ENCODE assay signal across 8 mouse cellular contexts in the genomic region with DNA sequence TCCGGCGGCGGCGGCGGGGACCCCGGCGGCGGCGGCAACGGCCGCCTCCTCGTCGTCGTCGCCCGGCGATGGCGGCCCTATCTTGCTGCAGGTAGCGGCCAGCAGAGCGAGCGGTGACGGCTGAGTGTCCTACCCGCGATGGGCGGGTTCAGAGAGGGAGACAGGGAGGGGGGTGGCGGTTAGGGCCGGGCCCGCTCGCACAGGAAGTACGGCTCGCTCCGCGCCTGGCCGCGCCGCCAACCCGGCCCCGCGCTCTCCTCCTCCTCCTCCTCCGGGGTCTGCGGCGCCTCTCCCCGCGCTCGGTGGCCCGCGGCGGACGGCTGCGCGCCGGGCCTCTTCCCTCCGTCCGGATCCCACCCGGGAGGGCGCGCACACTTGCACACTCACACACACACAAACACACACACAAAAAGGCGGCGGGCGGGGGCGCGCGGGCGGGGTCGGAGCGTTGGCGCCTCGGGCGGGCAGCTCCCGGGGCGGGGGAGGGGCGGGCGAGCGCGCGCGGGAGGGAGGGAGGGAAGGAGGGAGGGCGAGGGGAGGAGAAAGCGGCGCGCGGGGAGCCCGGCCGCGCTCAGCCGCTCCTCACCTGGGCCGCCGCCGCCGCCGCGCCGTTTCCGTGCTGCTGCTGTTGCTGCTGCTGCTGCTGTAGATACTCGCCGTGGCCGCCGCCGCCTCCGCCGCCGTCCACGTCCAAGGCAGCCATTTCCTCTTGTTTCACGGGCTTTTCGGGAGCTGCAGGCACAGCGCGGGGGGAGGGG. TPM values are rescaled to one million over a fixed set of nuclear protein-coding genes. Genes with fewer than 3 reads are reported as not detected.
DNase-seq lines count a peak whose midpoint lies in the region; ATAC-seq and TF ChIP-seq lines count a peak whose summit lies in the region.

No protein-coding gene starts in this region.

- DNase-seq in G1E (ENCODE audit: low spot score), result peak; percentile 77
- peak; percentile 92 for DNase-seq in cerebellum, adult 11-12 months
- peak; percentile 83 to 93 for DNase-seq in heart, postnatal 36 days
- peak; percentile 76 to 78 for DNase-seq in layer of hippocampus, adult 8-10 months (ENCODE audit: low spot score in 2 of 2)
- peak; percentile 88 for DNase-seq in lung, embryonic 14.5 days
- peak; percentile 81 to 83 for DNase-seq in thymus, adult 18-20 months

- TF ChIP-seq CTCF in G1E (IDR thresholded peaks at IDR 0.05; ENCODE audit: low read depth, low read length), result no peak
- TF ChIP-seq CTCF in lung, embryonic 14.5 days (IDR thresholded peaks at IDR 0.05; ENCODE audit: low read depth), result no peak
- TF ChIP-seq CTCF in olfactory bulb, adult 2 months (IDR thresholded peaks at IDR 0.05; ENCODE audit: insufficient read depth, low read depth, low read length), result no peak

- no peaks in the 10 kb centered on the region for H3K9me3 ChIP-seq in G1E (replicated peaks)
- H3K9me3 ChIP-seq in forebrain, embryonic 16.5 days (ENCODE audit: control insufficient read depth, low read length), result no peaks in the 10 kb centered on the region
- no peaks in the 10 kb centered on the region for H3K9me3 ChIP-seq in lung, embryonic 14.5 days (ENCODE audit: low read depth, low read length)

- H3K4me3 ChIP-seq in G1E (ENCODE audit: low read depth, low read length), result peak overlapping the region; percentile 94
- peak overlapping the region; percentile 99 for H3K4me3 ChIP-seq in forebrain, embryonic 16.5 days (replicated peaks; ENCODE audit: low read length)
- peak overlapping the region; percentile 87 for H3K4me3 ChIP-seq in lung, embryonic 14.5 days (ENCODE audit: low read depth, low read length)
- peak overlapping the region; percentile 100 for H3K4me3 ChIP-seq in olfactory bulb, adult 2 months (ENCODE audit: insufficient read depth, low read depth, low read length)

- WGBS in forebrain, embryonic 16.5 days, result under 1% methylated on average over 62 of the region's 107 CpGs
- WGBS in lung, embryonic 14.5 days, result 0% methylated on average over 22 of the region's 107 CpGs
- WGBS in olfactory bulb, adult 2 months, result under 1% methylated on average over 72 of the region's 107 CpGs

- peak; percentile 47; the same call in 1 of the 2 replicates for ATAC-seq in G1E (ENCODE audit: extremely low read depth, insufficient number of reproducible peaks, low FRiP score, poor library complexity, severe bottlenecking)
- ATAC-seq in forebrain, embryonic 16.5 days, result peak; percentile 69
- peak; percentile 86 for ATAC-seq in lung, embryonic 14.5 days (ENCODE audit: insufficient read depth)

- H3K27ac ChIP-seq in forebrain, embryonic 16.5 days (ENCODE audit: low read length), result peak overlapping the region; percentile 100
- H3K27ac ChIP-seq in lung, embryonic 14.5 days (ENCODE audit: low read depth), result peak overlapping the region; percentile 100
- H3K27ac ChIP-seq in olfactory bulb, adult 2 months (ENCODE audit: insufficient read depth, low read depth, low read length), result peak overlapping the region; percentile 98

- H3K4me2 ChIP-seq in forebrain, embryonic 16.5 days (ENCODE audit: low read length), result peak overlapping the region; percentile 61
- H3K4me2 ChIP-seq in lung, embryonic 14.5 days, result peak overlapping the region; percentile 89

- intact Hi-C loops in heart, postnatal 36 days (cut with DNase I), result loop anchor here (1.0 to 10.0 kb wide), 5 partner anchors 24 to 464 kb away; no protein-coding TSS in a partner anchor

- no peaks in the 10 kb centered on the region for H3K27me3 ChIP-seq in G1E (ENCODE audit: insufficient read depth, low read length)
- H3K27me3 ChIP-seq in forebrain, embryonic 16.5 days (replicated peaks; ENCODE audit: control insufficient read depth, insufficient read depth, low read length), result no peaks in the 10 kb centered on the region
- no peaks in the 10 kb centered on the region for H3K27me3 ChIP-seq in lung, embryonic 14.5 days (ENCODE audit: insufficient read depth, low read length)

- H3K9ac ChIP-seq in forebrain, embryonic 16.5 days (replicated peaks; ENCODE audit: low read depth, low read length), result peak overlapping the region; percentile 100
- peak overlapping the region; percentile 95 for H3K9ac ChIP-seq in lung, embryonic 14.5 days

- peaks cover 8% of the 10 kb centered on the region for H3K36me3 ChIP-seq in G1E (replicated peaks)
- H3K36me3 ChIP-seq in forebrain, embryonic 16.5 days (ENCODE audit: control insufficient read depth, insufficient read depth), result no peaks in the 10 kb centered on the region
- 0 out of 2 replicates have a peak, but pooled peaks cover 10% of the 10 kb centered on the region for H3K36me3 ChIP-seq in lung, embryonic 14.5 days (ENCODE audit: insufficient read depth)

- TF ChIP-seq POLR2A in olfactory bulb, adult 2 months (IDR thresholded peaks at IDR 0.05; ENCODE audit: insufficient read depth, low read depth, low read length), result no peak

- peaks cover 28% of the 10 kb centered on the region for H3K4me1 ChIP-seq in G1E (ENCODE audit: insufficient read depth, low read depth, low read length)
- H3K4me1 ChIP-seq in forebrain, embryonic 16.5 days (replicated peaks; ENCODE audit: control insufficient read depth, insufficient read depth, low read length), result peaks cover 24% of the 10 kb centered on the region
- 0 out of 2 replicates have a peak, but pooled peaks cover 6% of the 10 kb centered on the region for H3K4me1 ChIP-seq in lung, embryonic 14.5 days (ENCODE audit: insufficient read depth)
- H3K4me1 ChIP-seq in olfactory bulb, adult 2 months (ENCODE audit: control insufficient read depth, insufficient read depth, low read length), result no peaks in the 10 kb centered on the region

RNA-seq across cellular contexts. Expression of a gene that starts 1.2 kb away (rescaled TPM):
- total RNA-seq in G1E (2014; fragmentation: Nextera tagmentation), result 130 and 136 TPM in 2 replicates
- 129 and 143 TPM in 2 replicates for total RNA-seq in G1E (2017)
- polyA plus RNA-seq in G1E (2012), result 10.9 and 13.4 TPM in 2 replicates
- 51.6 and 59.7 TPM in 2 replicates for polyA plus RNA-seq in forebrain, embryonic 16.5 days (2015; fragmentation: Nextera tagmentation; extraction: Ambion mirVana)
- total RNA-seq in heart, postnatal 36 days (2021), result 10 to 100 TPM; 34.9 to 37.6 TPM
- total RNA-seq in layer of hippocampus, adult 8-10 months (2022), result 10 to 100 TPM; 58.5 to 74.7 (median 68.0) TPM
- polyA plus RNA-seq in lung, embryonic 14.5 days (2014; fragmentation: Nextera tagmentation; extraction: Ambion mirVana), result 66.8 and 72.3 TPM in 2 replicates
- polyA plus RNA-seq in olfactory bulb, adult 2 months (2012; ENCODE audit: insufficient read depth, insufficient read length, low replicate concordance, missing spikeins), result 200 TPM in 1 of 2 replicates, not detected in the other

RNA-seq across cellular contexts. Expression of a gene that starts 7.4 kb away (rescaled TPM):
- not detected in 2 replicates for total RNA-seq in G1E (2014; fragmentation: Nextera tagmentation)
- total RNA-seq in G1E (2017), result not detected in 2 replicates
- not detected in 2 replicates for polyA plus RNA-seq in G1E (2012)
- not detected in 2 replicates for polyA plus RNA-seq in forebrain, embryonic 16.5 days (2015; fragmentation: Nextera tagmentation; extraction: Ambion mirVana)
- total RNA-seq in heart, postnatal 36 days (2021), result not detected
- not detected for total RNA-seq in layer of hippocampus, adult 8-10 months (2022)
- not detected in 2 replicates for polyA plus RNA-seq in lung, embryonic 14.5 days (2014; fragmentation: Nextera tagmentation; extraction: Ambion mirVana)
- not detected in 2 replicates for polyA plus RNA-seq in olfactory bulb, adult 2 months (2012; ENCODE audit: insufficient read depth, insufficient read length, low replicate concordance, missing spikeins)

Comparison
In these comparisons a context has a peak if more than half of its experiments do, and no peak if none do; other contexts are left out.
1. Peak in every context shown above with its lines: DNase-seq, ATAC-seq, H3K4me3 ChIP-seq and H3K27ac ChIP-seq.